Mouse (Mus musculus) midbrain, embryonic 15.5 days (tissue): ENCODE measurements at regions not wholly inside any gene's neighbourhood (a gene's known extent, or its start where the extent isn't known, plus 50 kb on each side); places are given as distances from the start of the nearest gene placed in this dataset.
A peak's percentile ranks its signal among the peaks of the same experiment; 100 is the strongest.

Experiments used
- ATAC-seq: fragments of 200-750 bp; cut with Nextera tagmentation; replicated peaks from 2 replicates; pipeline ENCODE4 v1.8.0; 2017; ENCODE audit warnings: moderate TSS enrichment
- H3K27ac ChIP-seq: fragments of 300-500 bp; sonication (generic); 2 replicates; pipeline ENCODE4 v1.5.1; 2015; ENCODE audit warnings: mild to moderate bottlenecking, inconsistent platforms
- H3K27me3 ChIP-seq: fragments of 300-500 bp; sonication (generic); replicated peaks from 2 replicates; pipeline ENCODE4 v1.6.1; 2015; ENCODE audit warnings: inconsistent platforms
- H3K36me3 ChIP-seq: fragments of 300-500 bp; sonication (generic); replicated peaks from 2 replicates; pipeline ENCODE4 v1.6.1; 2015; ENCODE audit warnings: inconsistent platforms
- H3K4me1 ChIP-seq: fragments of 300-500 bp; sonication (generic); 2 replicates; pipeline ENCODE4 v1.6.1; 2015; ENCODE audit warnings: inconsistent platforms
- H3K4me2 ChIP-seq: fragments of 300-500 bp; sonication (generic); 2 replicates; pipeline ENCODE4 v1.6.1; 2015; ENCODE audit warnings: inconsistent platforms, mild to moderate bottlenecking, moderate library complexity
- H3K4me3 ChIP-seq: fragments of 300-500 bp; sonication (generic); 2 replicates; pipeline ENCODE4 v1.5.1; 2015; ENCODE audit warnings: mild to moderate bottlenecking, inconsistent platforms
- H3K9ac ChIP-seq: fragments of 300-500 bp; sonication (generic); 2 replicates; pipeline ENCODE4 v1.6.1; 2015; ENCODE audit warnings: mild to moderate bottlenecking, inconsistent platforms
- H3K9me3 ChIP-seq: fragments of 300-500 bp; sonication (generic); 2 replicates; pipeline ENCODE4 v1.6.1; 2016; ENCODE audit warnings: inconsistent platforms
- WGBS: fragments of 180-500 bp; shearing (Covaris S2); methylation state at CpG from one replicate; pipeline ENCODE4 v1.1.7; 2015; ENCODE audit warnings: mixed read lengths; 5-methylcytosine and 5-hydroxymethylcytosine counted together

DNA sequence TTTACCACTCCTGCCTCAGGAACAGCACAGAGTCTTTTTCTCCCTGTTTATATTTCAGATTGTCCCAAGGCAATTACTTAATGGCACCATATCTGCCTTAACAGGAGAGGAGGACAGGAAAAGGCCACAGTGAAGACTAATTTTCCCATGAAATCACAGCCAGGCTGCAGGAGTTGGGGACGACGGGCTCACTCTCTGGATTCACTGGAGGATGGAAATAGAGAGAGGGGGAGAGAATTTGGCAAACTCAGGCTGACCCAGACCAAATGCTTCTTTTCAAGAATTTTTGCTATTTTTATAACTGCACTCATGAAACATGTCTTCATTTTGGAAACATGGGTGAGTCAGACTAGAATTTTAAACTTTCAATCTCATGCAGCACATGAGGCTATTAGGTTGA is 250.9 kb downstream of the Gm11361 start:
- H3K27me3 ChIP-seq, result no peaks in the 10 kb centered on the region
- no peak overlapping the region for H3K4me2 ChIP-seq
- no peak for ATAC-seq
- 66% methylated on average over 2 of the region's 2 CpGs for WGBS
- no peaks in the 10 kb centered on the region for H3K36me3 ChIP-seq
- no peaks in the 10 kb centered on the region for H3K9me3 ChIP-seq
- H3K4me3 ChIP-seq, result no peak overlapping the region
- no peak overlapping the region for H3K27ac ChIP-seq
- H3K9ac ChIP-seq, result no peak overlapping the region
- 0 out of 2 replicates have a peak, but pooled peaks cover 4% of the 10 kb centered on the region for H3K4me1 ChIP-seq

DNA sequence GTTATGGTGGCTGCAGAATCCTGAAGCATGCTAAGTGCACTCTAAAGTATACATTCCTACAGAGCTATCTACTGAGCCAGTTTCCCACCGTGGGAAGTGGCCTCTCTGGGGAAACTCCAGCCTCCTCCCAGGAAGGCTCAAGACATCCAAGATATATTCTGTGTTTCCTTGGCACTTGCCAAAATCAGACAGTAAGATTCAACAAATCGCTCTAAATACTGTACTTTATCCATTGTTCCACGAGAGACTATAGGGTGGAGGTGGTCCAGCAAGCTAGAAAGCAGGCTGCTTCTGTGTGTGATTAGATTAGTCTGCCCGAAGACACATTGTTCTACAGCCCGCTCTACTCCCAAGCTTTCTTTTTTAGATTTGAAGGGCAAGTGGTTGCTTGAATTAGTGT is 250.5 kb downstream of the Gm11361 start:
- Histone ChIP-seq H3K9me3 (no peaks in the 10 kb centered on the region), H3K27ac (no peak overlapping the region), H3K4me1 (0 out of 2 replicates have a peak, but pooled peaks cover 4% of the 10 kb centered on the region), H3K9ac (no peak overlapping the region), H3K4me3 (no peak overlapping the region), H3K27me3 (no peaks in the 10 kb centered on the region), H3K4me2 (no peak overlapping the region), H3K36me3 (no peaks in the 10 kb centered on the region)
- no peak for ATAC-seq
- 78% methylated on average over 5 of the region's 5 CpGs for WGBS

DNA sequence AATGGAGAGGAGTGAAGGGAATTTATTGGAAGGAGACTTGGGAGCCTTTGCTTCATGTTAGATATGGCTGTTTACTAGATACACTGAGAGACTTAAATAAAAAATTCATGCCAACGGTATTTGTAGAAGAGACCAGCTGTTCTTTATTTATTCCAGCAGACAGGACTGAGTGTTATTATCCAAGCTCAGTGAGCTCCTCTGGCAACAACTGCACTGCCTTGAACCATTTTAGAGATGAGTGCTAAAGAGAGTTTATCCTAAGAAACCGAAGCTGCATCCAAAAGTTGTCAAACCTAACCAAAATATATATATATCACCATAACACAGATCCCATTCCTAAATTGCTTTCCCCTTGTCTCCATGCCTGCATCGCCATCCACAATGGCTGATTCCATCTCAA is 247.0 kb downstream of the Gm11361 start:
- Histone ChIP-seq H3K4me1 (0 out of 2 replicates have a peak, but pooled peaks cover 4% of the 10 kb centered on the region), H3K4me3 (no peak overlapping the region)
- WGBS, result 88% methylated on average over 3 of the region's 3 CpGs

GRCm38 (mm10) chr13:28502171-28502570 is 244.8 kb downstream of the Gm11361 start:
- ATAC-seq, result no peak
- Histone ChIP-seq H3K27ac (no peak overlapping the region), H3K27me3 (no peaks in the 10 kb centered on the region), H3K4me2 (no peak overlapping the region), H3K36me3 (no peaks in the 10 kb centered on the region), H3K4me3 (no peak overlapping the region), H3K4me1 (no peaks in the 10 kb centered on the region), H3K9ac (no peak overlapping the region), H3K9me3 (no peaks in the 10 kb centered on the region)
- WGBS, result 70% methylated on average over 2 of the region's 2 CpGs

More for the DNA sequence above, 247.0 kb downstream of the Gm11361 start:
- Histone ChIP-seq H3K9ac (no peak overlapping the region), H3K36me3 (no peaks in the 10 kb centered on the region), H3K27ac (no peak overlapping the region), H3K27me3 (no peaks in the 10 kb centered on the region), H3K9me3 (no peaks in the 10 kb centered on the region), H3K4me2 (no peak overlapping the region)
- ATAC-seq, result no peak

DNA sequence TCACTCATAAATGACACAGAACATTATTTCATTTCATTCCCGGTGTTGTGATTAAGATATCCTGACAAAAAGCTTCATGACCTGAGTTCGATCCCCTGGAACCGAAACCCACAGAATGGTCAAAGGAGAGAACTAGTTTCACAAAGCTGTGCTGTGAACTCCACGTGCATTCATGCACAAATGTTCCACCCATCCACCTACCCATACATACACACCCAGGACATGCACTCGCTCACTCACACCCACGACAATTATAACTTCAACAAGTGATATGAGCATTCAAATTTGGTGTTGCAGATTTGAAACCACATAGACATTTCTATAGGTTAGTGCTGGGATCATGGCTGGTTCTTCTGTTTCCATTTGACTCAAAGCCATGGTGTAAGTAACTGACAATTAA is 243.4 kb downstream of the Gm11361 start:
- H3K9ac ChIP-seq, result no peak overlapping the region
- H3K4me2 ChIP-seq, result no peak overlapping the region
- no peak overlapping the region for H3K27ac ChIP-seq
- no peaks in the 10 kb centered on the region for H3K9me3 ChIP-seq
- H3K27me3 ChIP-seq, result no peaks in the 10 kb centered on the region
- WGBS, result 94% methylated on average over 6 of the region's 6 CpGs
- no peak for ATAC-seq
- no peaks in the 10 kb centered on the region for H3K36me3 ChIP-seq
- H3K4me3 ChIP-seq, result no peak overlapping the region
- H3K4me1 ChIP-seq, result no peaks in the 10 kb centered on the region

GRCm38 (mm10) chr13:28497483-28497882 is 240.2 kb downstream of the Gm11361 start:
- Histone ChIP-seq H3K9me3 (no peaks in the 10 kb centered on the region), H3K9ac (no peak overlapping the region), H3K4me2 (no peak overlapping the region), H3K27ac (no peak overlapping the region), H3K4me1 (no peaks in the 10 kb centered on the region), H3K36me3 (no peaks in the 10 kb centered on the region), H3K27me3 (no peaks in the 10 kb centered on the region), H3K4me3 (no peak overlapping the region)
- 90% methylated on average over 4 of the region's 4 CpGs for WGBS
- ATAC-seq, result no peak

DNA sequence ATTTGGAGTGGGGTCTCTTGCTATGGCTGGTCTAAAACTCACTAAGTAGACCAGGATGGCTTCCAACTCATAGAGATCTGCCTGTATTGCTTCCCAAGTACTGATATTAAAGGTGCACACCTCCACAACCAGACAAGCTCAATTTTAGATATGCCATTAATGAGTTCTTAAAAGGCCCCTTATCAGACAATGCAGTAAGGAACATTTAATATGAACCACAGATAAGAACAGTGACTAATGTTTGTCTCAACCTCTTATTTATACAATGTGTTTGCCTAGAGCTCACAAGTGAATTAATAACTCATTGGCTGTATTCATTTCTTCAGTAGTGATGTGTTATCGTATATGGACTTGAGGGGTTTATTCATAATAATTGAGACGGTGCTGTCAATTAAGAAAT is 234.7 kb downstream of the Gm11361 start:
- WGBS, result 73% methylated on average over 2 of the region's 2 CpGs
- Histone ChIP-seq H3K27me3 (no peaks in the 10 kb centered on the region), H3K9ac (no peak overlapping the region), H3K4me3 (no peak overlapping the region), H3K4me1 (no peaks in the 10 kb centered on the region), H3K36me3 (no peaks in the 10 kb centered on the region), H3K27ac (no peak overlapping the region), H3K9me3 (no peaks in the 10 kb centered on the region), H3K4me2 (no peak overlapping the region)
- ATAC-seq, result no peak

DNA sequence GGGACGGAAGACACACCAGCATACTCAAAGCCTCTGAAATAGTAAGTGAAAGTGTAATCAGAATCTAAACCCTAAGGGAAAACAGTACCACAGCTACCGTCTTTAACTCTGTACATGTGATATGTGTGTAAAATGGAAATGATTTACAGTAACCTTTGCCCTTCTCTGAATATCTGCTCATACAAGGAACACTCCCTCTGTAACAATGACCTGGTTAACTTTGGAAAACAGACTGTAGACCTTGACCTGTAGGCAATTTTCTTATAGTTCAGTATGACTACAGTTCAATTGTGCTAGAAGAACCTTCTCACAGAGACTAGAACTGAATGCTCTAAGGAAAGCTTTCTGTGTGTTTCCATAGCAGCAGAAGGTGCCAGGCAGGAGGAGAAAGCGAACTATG is 226.4 kb downstream of the Gm11361 start:
- WGBS, result 77% methylated on average over 3 of the region's 3 CpGs
- ATAC-seq, result no peak

GRCm38 (mm10) chr13:28481224-28481965 is 224.1 kb downstream of the Gm11361 start:
- no peaks in the 10 kb centered on the region for H3K36me3 ChIP-seq
- no peaks in the 10 kb centered on the region for H3K4me1 ChIP-seq
- ATAC-seq, result peak; percentile 39
- H3K4me3 ChIP-seq, result no peak overlapping the region
- H3K9me3 ChIP-seq, result no peaks in the 10 kb centered on the region
- peak overlapping the region; percentile 39; the same call in 1 of the 2 replicates for H3K27ac ChIP-seq
- no peak overlapping the region for H3K9ac ChIP-seq
- WGBS, result 53% methylated on average over 7 of the region's 7 CpGs
- no peaks in the 10 kb centered on the region for H3K27me3 ChIP-seq
- H3K4me2 ChIP-seq, result no peak overlapping the region

More for the DNA sequence above, 226.4 kb downstream of the Gm11361 start:
- H3K9ac ChIP-seq, result no peak overlapping the region
- no peaks in the 10 kb centered on the region for H3K9me3 ChIP-seq
- no peaks in the 10 kb centered on the region for H3K27me3 ChIP-seq
- H3K36me3 ChIP-seq, result no peaks in the 10 kb centered on the region
- no peaks in the 10 kb centered on the region for H3K4me1 ChIP-seq
- no peak overlapping the region for H3K4me3 ChIP-seq
- no peak overlapping the region for H3K27ac ChIP-seq
- H3K4me2 ChIP-seq, result no peak overlapping the region

DNA sequence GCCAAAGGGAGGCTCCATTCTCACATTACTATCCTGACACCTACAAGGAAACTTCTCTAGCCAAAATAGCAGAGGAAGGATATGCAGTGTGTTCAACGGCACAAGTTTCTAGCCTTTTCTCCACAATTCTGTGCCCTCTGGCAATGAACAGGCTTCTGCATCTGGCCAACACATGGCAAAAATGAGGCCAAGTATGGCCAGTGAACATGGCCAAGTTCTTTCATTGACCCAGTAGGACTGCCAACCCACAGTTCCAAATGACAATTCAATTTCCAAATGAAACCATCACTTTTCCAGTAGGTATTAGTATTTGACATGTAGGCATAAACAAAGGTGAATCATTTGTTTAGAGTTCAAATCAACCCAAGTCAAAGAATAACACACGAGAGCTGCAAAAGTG is 208.8 kb downstream of the Gm11361 start:
- Histone ChIP-seq H3K4me1 (no peaks in the 10 kb centered on the region), H3K9me3 (no peaks in the 10 kb centered on the region), H3K27me3 (no peaks in the 10 kb centered on the region), H3K4me3 (no peak overlapping the region), H3K36me3 (no peaks in the 10 kb centered on the region), H3K9ac (no peak overlapping the region), H3K27ac (no peak overlapping the region), H3K4me2 (no peak overlapping the region)
- WGBS, result 96% methylated on average over 2 of the region's 2 CpGs
- no peak for ATAC-seq

- H3K4me1 ChIP-seq, result no peaks in the 10 kb centered on the region
- no peaks in the 10 kb centered on the region for H3K9me3 ChIP-seq
- H3K36me3 ChIP-seq, result no peaks in the 10 kb centered on the region
- 81% methylated on average over 2 of the region's 2 CpGs for WGBS
- H3K27me3 ChIP-seq, result no peaks in the 10 kb centered on the region
- no peak overlapping the region for H3K4me2 ChIP-seq
- ATAC-seq, result no peak
- no peak overlapping the region for H3K9ac ChIP-seq
- no peak overlapping the region for H3K4me3 ChIP-seq
- H3K27ac ChIP-seq, result no peak overlapping the region
Observed at GRCm38 (mm10) chr13:28465187-28465880, 208.0 kb downstream of the Gm11361 start.

- Histone ChIP-seq H3K27ac (no peak overlapping the region), H3K9ac (no peak overlapping the region), H3K4me3 (no peak overlapping the region), H3K27me3 (no peaks in the 10 kb centered on the region), H3K4me2 (no peak overlapping the region), H3K4me1 (no peaks in the 10 kb centered on the region), H3K36me3 (no peaks in the 10 kb centered on the region), H3K9me3 (no peaks in the 10 kb centered on the region)
- WGBS, result 91% methylated on average over 10 of the region's 10 CpGs
- ATAC-seq, result no peak
Observed at GRCm38 (mm10) chr13:28461281-28461680, 204.0 kb downstream of the Gm11361 start.

GRCm38 (mm10) chr13:28457403-28457802 is 200.1 kb downstream of the Gm11361 start:
- H3K9me3 ChIP-seq, result no peaks in the 10 kb centered on the region
- ATAC-seq, result no peak

More at GRCm38 (mm10) chr13:28457403-28457802, 200.1 kb downstream of the Gm11361 start:
- Histone ChIP-seq H3K4me1 (peaks cover 11% of the 10 kb centered on the region), H3K27me3 (no peaks in the 10 kb centered on the region), H3K4me3 (no peak overlapping the region), H3K4me2 (no peak overlapping the region), H3K27ac (no peak overlapping the region), H3K36me3 (no peaks in the 10 kb centered on the region), H3K9ac (no peak overlapping the region)
- WGBS, result 87% methylated on average over 3 of the region's 3 CpGs
